Mouse (Mus musculus): ENCODE results near the gene Gpc6.

DNA sequence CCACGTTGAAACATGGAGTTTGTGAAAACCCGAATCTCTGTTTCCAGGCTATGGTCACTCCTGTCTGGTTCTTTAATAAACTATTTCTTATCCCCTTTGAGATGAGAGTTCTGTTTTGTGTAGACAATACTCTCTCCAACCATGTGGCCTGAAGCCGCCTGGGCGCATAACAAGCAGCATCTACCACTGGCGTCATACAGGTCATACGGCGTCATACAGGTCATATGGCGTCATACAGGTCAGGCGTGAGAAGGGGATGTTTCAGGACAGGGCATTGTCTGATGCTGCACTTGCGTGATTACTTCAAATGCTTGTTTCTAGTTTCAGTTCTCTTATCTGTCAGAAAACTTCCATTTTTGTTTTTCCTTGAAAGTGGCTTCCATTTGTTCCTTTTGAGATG is 1079.3 kb downstream of the Gpc6 start:
- no peak for TF ChIP-seq POLR2AphosphoS2 (IDR thresholded peaks at IDR 0.05; ENCODE audit: low read length)
- no peak for TF ChIP-seq CTCF (IDR thresholded peaks at IDR 0.05 in 2 of 3, conservative IDR thresholded peaks at IDR 0.05 in 1 of 3; ENCODE audit: control insufficient read depth in 1 of 3, insufficient read depth in 1 of 3, low read depth in 2 of 3, low read length in 3 of 3, poor library complexity in 1 of 3, severe bottlenecking in 1 of 3)
- no peak for TF ChIP-seq GATA1 (IDR thresholded peaks at IDR 0.05; ENCODE audit: low read depth, low read length)
- TF ChIP-seq RCOR1 (IDR thresholded peaks at IDR 0.05; ENCODE audit: low read depth, low read length) = no peak
- no peak for TF ChIP-seq SMC3 (IDR thresholded peaks at IDR 0.05; ENCODE audit: low read depth, low read length)
- no peak for TF ChIP-seq E2F4 (IDR thresholded peaks at IDR 0.05; ENCODE audit: borderline replicate concordance, low read depth, low read length)
- TF ChIP-seq POLR2A (IDR thresholded peaks at IDR 0.05; ENCODE audit: control insufficient read depth in 1 of 2, insufficient read depth in 1 of 2, low read depth in 1 of 2, low read length in 2 of 2, poor library complexity in 1 of 2) = no peak
- TF ChIP-seq CHD2 (IDR thresholded peaks at IDR 0.05; ENCODE audit: low read length) = no peak
- no peak for TF ChIP-seq MYC (IDR thresholded peaks at IDR 0.05; ENCODE audit: low read depth, low read length)
- TF ChIP-seq ETS1 (IDR thresholded peaks at IDR 0.05; ENCODE audit: low read depth, low read length) = no peak
- TF ChIP-seq EP300 (IDR thresholded peaks at IDR 0.05; ENCODE audit: low read depth in 1 of 2, low read length in 2 of 2) = no peak
- no peak for TF ChIP-seq GABPA (IDR thresholded peaks at IDR 0.05; ENCODE audit: low read depth, low read length)
- TF ChIP-seq MEF2A (IDR thresholded peaks at IDR 0.05; ENCODE audit: extremely low read depth, insufficient replicate concordance, low read depth, low read length, poor library complexity, severe bottlenecking) = no peak
